Mouse (Mus musculus) cerebellum, adult 8-10 months (tissue): ENCODE measurements around the gene Fam43a.

Experiments used
- DNase-seq: peaks from one replicate; pipeline ENCODE4 v3.0.0; 2022

Fam43a gene

GRCm38 (mm10) chr16:30638586-30638985 lies 39.1 kb downstream of the Fam43a start:
- peak; percentile 11 for DNase-seq

- no peak for DNase-seq
Observed at GRCm38 (mm10) chr16:30640591-30640990, 41.1 kb downstream of the Fam43a start.

GRCm38 (mm10) chr16:30641408-30641807 lies 41.9 kb downstream of the Fam43a start:
- DNase-seq, result no peak

- DNase-seq, result no peak
Observed at GRCm38 (mm10) chr16:30642229-30642628, 42.7 kb downstream of the Fam43a start.

- no peak for DNase-seq
Observed at GRCm38 (mm10) chr16:30644981-30645380, 45.5 kb downstream of the Fam43a start.

GRCm38 (mm10) chr16:30645841-30646558 lies 46.5 kb downstream of the Fam43a start:
- DNase-seq, result peak; percentile 20

- no peak for DNase-seq
Observed at GRCm38 (mm10) chr16:30646856-30647255, 47.3 kb downstream of the Fam43a start.

GRCm38 (mm10) chr16:30651292-30651691 lies 51.8 kb downstream of the Fam43a start:
- DNase-seq, result no peak
